Mouse (Mus musculus) myocyte (in vitro differentiated cells): ENCODE measurements around the gene Wdr19. TPM values are rescaled to one million over a fixed set of nuclear protein-coding genes. Genes with fewer than 3 reads are reported as not detected.

ENCODE experiments used
- H3K27me3 ChIP-seq: one replicate; pipeline ENCODE4 v1.6.1; 2011; ENCODE audit not compliant: control insufficient read depth, insufficient read depth, insufficient read length
- H3K36me3 ChIP-seq: one replicate; pipeline ENCODE4 v1.6.1; 2011; ENCODE audit not compliant: control insufficient read depth, insufficient read depth
- H3K4me2 ChIP-seq: one replicate; pipeline ENCODE4 v1.6.1; 2011; ENCODE audit warnings: low read depth, control low read depth
- H3K4me3 ChIP-seq: one replicate; pipeline ENCODE4 v1.5.1; 2011; ENCODE audit warnings: mild to moderate bottlenecking, control low read depth, moderate library complexity
- H3K79me2 ChIP-seq: one replicate; pipeline ENCODE4 v1.6.1; 2011; ENCODE audit not compliant: control insufficient read depth, insufficient read depth
- H3ac ChIP-seq: one replicate; pipeline ENCODE4 v1.6.1; 2011; ENCODE audit not compliant: control insufficient read depth, insufficient read length
- CEBPB ChIP-seq: IDR thresholded peaks from 2 replicates; pipeline ENCODE4 v1.6.1; 2011; ENCODE audit warnings: mild to moderate bottlenecking, moderate library complexity; ENCODE audit not compliant: poor library complexity, insufficient read depth, severe bottlenecking
- E2F4 ChIP-seq: IDR thresholded peaks from one replicate; pipeline ENCODE4 v1.6.1; 2011; ENCODE audit warnings: mild to moderate bottlenecking, control low read depth, moderate library complexity; ENCODE audit not compliant: insufficient read depth
- MAX ChIP-seq: IDR thresholded peaks from one replicate; pipeline ENCODE4 v1.6.1; 2011; ENCODE audit warnings: low read depth, mild to moderate bottlenecking, control low read depth
- MYOD1 ChIP-seq, 3 experiments: IDR thresholded peaks; one replicate each; pipeline ENCODE4 v1.6.1; 2011; ENCODE audit warnings: control low read depth in 2 of 3, low read depth in 2 of 3, mild to moderate bottlenecking in 2 of 3, moderate library complexity in 1 of 3; ENCODE audit not compliant: insufficient read length in 2 of 3, control insufficient read depth in 1 of 3
- MYOG ChIP-seq, 3 experiments: IDR thresholded peaks; one replicate each; pipeline ENCODE4 v1.6.1; 2011; ENCODE audit warnings: control low read depth in 2 of 3, low read depth in 2 of 3, mild to moderate bottlenecking in 2 of 3; ENCODE audit not compliant: insufficient read length in 2 of 3, control insufficient read depth in 1 of 3, insufficient read depth in 1 of 3
- POLR2A ChIP-seq: IDR thresholded peaks from one replicate; pipeline ENCODE4 v1.6.1; 2011; ENCODE audit warnings: low read depth, mild to moderate bottlenecking, control low read depth, moderate library complexity; ENCODE audit not compliant: insufficient read length
- POLR2AphosphoS2 ChIP-seq: IDR thresholded peaks from one replicate; pipeline ENCODE4 v1.6.1; 2011; ENCODE audit warnings: low read depth, control low read depth; ENCODE audit not compliant: insufficient read length
- REST ChIP-seq: IDR thresholded peaks from one replicate; pipeline ENCODE4 v1.6.1; 2011; ENCODE audit warnings: mild to moderate bottlenecking, control low read depth, moderate library complexity; ENCODE audit not compliant: insufficient read depth, insufficient read length
- SRF ChIP-seq: IDR thresholded peaks from one replicate; pipeline ENCODE4 v1.6.1; 2011; ENCODE audit warnings: low read depth; ENCODE audit not compliant: control insufficient read depth, insufficient read length
- TCF12 ChIP-seq: IDR thresholded peaks from one replicate; pipeline ENCODE4 v1.6.1; 2011; ENCODE audit warnings: mild to moderate bottlenecking, control low read depth; ENCODE audit not compliant: poor library complexity, insufficient read depth, severe bottlenecking
- TCF3 ChIP-seq: IDR thresholded peaks from one replicate; pipeline ENCODE4 v1.6.1; 2011; ENCODE audit warnings: low read depth, control low read depth; ENCODE audit not compliant: insufficient read length
- USF1 ChIP-seq: IDR thresholded peaks from one replicate; pipeline ENCODE4 v1.6.1; 2011; ENCODE audit warnings: low read depth, mild to moderate bottlenecking, control low read depth, moderate library complexity
- polyA plus RNA-seq: library from polyadenylated mRNA; unstranded; fragments of >200 nt; fragmentation: generic; extraction: Trizol; gene quantifications from one replicate; pipeline ENCODE4 v1.2.1, GENCODE M21; 2012; ENCODE audit warnings: missing spikeins

Wdr19 gene
- polyA plus RNA-seq, 1 experiment = 3.4 TPM

DNA sequence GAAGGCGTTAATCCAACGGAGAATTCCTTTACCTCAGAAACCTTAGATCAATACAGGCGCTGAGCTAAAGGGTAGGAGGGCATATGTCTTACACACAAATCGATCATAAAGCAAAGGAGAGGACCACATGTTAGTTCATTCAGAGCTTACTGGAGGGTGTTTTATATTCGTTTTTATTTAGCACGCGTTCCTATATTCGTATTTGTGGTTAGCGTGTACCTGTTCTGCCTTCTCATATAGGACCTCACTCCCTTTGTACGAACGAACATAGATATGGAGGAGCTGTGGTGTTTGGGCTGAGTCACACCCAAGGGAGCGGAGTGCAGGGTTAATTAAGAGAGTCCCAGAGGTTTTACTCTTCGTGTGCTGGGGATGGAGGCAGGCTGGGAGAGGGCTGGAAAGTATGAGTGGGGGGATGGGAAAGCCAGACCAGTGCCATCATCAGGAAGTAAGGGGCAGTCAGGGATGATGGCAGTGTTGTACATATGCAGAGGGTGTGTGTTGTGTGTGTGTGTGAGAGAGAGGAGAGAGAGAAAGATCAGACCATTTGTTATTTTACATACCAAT is 23.5 kb upstream of the Wdr19 start:
- TF ChIP-seq USF1 = no peak
- TF ChIP-seq POLR2AphosphoS2 = no peak

DNA sequence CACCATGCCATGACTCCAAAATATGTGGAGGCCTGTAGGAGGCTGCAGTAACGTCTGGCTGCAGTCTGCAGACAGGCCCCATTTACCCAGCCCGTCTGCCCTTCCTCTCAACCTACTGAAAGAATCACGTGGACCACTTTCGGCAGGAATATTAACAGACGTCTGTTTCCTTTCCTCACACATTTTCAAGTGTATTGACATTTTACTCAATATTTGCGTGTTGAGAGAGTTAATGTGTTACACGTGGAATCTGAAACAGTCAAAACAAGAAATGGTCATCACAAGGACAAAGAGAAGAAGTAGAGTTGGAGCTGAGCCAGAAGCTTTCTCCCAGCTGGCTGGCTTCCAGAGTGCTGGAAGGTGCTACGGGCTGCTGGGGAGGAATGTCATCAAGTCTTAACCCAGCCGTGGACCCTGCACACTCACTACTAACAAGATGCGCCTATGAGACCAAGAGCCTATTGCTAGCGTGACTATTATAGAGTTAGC is 22.4 kb upstream of the Wdr19 start:
- no peaks in the 10 kb centered on the region for H3K36me3 ChIP-seq
- H3ac ChIP-seq = no peak overlapping the region
- no peak for TF ChIP-seq MYOG (IDR thresholded peaks at IDR 0.05; ENCODE audit: control insufficient read depth in 1 of 3, insufficient read depth in 1 of 3, insufficient read length in 2 of 3, low read depth in 2 of 3)
- no peak overlapping the region for H3K4me3 ChIP-seq
- H3K27me3 ChIP-seq = no peaks in the 10 kb centered on the region
- H3K79me2 ChIP-seq = no peaks in the 10 kb centered on the region
- no peak overlapping the region for H3K4me2 ChIP-seq

More for the DNA sequence above, 23.5 kb upstream of the Wdr19 start:
- no peaks in the 10 kb centered on the region for H3K79me2 ChIP-seq
- H3K27me3 ChIP-seq = no peaks in the 10 kb centered on the region
- H3K4me2 ChIP-seq = no peak overlapping the region
- H3K36me3 ChIP-seq = no peaks in the 10 kb centered on the region
- no peak overlapping the region for H3ac ChIP-seq
- H3K4me3 ChIP-seq = no peak overlapping the region

DNA sequence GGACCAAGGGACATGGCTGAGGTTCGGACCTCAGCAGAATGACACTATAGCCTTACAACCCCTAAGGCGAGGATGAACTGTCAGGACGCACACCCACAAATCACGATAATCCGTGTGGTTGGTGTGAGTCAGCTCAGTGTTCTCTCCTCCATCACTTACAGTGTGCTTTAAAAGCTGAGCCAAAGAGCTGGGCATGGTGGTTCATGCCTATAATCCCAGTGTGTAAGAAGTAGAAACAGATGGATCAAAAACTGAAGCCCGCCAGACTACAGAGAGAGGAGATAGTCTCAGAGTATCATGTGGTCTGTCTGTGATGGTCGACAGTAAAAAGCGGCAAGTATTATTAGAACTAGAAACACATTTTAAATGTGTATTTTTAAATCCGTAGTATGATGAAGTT is 21.0 kb upstream of the Wdr19 start:
- Histone ChIP-seq H3K79me2 (no peaks in the 10 kb centered on the region), H3K36me3 (no peaks in the 10 kb centered on the region), H3K4me3 (no peak overlapping the region), H3ac (no peak overlapping the region), H3K27me3 (no peaks in the 10 kb centered on the region), H3K4me2 (no peak overlapping the region)
- TF ChIP-seq TCF3 = no peak
- TF ChIP-seq E2F4 = no peak
- no peak for TF ChIP-seq POLR2A
- no peak for TF ChIP-seq POLR2AphosphoS2

DNA sequence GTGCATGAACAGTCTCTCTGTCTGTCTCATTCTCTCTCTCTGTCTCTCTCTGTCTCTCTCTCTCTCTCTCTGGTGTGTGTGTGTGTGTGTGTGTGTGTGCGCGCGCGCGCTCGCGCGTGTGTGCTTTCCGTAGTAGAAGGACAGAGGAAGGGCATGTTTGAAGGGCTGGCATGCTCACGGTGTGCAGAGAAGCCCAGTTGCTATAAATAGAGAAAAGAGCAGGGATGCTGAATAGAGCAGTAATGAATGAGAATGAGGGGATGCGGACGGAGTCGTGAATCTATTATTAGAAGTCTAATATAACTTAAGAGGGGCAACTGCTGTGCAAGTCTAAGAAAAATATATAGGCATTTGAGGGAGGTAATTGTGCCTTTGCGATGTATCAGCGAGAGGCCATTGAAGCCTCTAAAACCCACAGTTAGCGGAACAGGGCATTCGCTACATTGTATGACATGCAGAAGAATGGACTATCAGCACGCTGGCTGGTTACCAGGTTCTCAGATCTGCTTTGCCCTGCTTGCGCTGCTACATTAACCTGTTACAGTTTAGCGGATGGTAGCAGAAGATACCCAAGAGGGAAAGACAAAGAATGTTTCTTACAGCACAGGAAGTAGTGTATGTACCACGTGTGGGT is 18.2 kb upstream of the Wdr19 start:
- H3K4me2 ChIP-seq = no peak overlapping the region

DNA sequence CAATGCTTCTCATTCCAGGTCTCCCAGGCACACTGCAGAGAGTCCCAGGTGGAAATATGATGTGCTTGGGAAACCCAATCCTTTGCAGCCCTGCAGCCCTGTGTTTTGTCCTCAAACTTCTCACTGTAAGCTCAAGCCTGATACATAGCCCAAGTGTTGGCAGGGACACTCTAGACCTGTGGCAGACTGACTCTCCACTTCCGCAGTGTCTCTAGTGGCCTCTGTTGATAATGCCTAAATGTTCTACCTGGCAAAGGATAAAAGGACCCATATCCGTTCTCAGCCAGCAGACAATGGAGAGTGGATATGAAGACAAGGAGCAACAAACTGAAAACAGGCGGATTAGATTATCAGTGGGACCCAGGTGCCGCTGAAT is 17.7 kb upstream of the Wdr19 start:
- Histone ChIP-seq H3K27me3 (no peaks in the 10 kb centered on the region), H3K36me3 (no peaks in the 10 kb centered on the region), H3ac (no peak overlapping the region), H3K4me3 (no peak overlapping the region), H3K79me2 (no peaks in the 10 kb centered on the region), H3K4me2 (no peak overlapping the region)
- TF ChIP-seq TCF12 (no peak), SRF (no peak), POLR2AphosphoS2 (no peak), CEBPB (no peak), REST (no peak), MAX (no peak), POLR2A (no peak), MYOD1 (IDR thresholded peaks at IDR 0.05; ENCODE audit: control insufficient read depth in 1 of 3, insufficient read length in 2 of 3, low read depth in 2 of 3) (no peak), MYOG (IDR thresholded peaks at IDR 0.05; ENCODE audit: control insufficient read depth in 1 of 3, insufficient read depth in 1 of 3, insufficient read length in 2 of 3, low read depth in 2 of 3) (no peak), TCF3 (no peak), E2F4 (no peak), USF1 (no peak)

More for the DNA sequence above, 18.2 kb upstream of the Wdr19 start:
- no peak overlapping the region for H3K4me3 ChIP-seq
- no peak overlapping the region for H3ac ChIP-seq
- TF ChIP-seq TCF12 = no peak
- TF ChIP-seq SRF = no peak
- no peak for TF ChIP-seq USF1
- no peak for TF ChIP-seq MAX
- TF ChIP-seq MYOG (IDR thresholded peaks at IDR 0.05; ENCODE audit: control insufficient read depth in 1 of 3, insufficient read depth in 1 of 3, insufficient read length in 2 of 3, low read depth in 2 of 3) = no peak
- no peaks in the 10 kb centered on the region for H3K27me3 ChIP-seq
- no peaks in the 10 kb centered on the region for H3K79me2 ChIP-seq
- no peaks in the 10 kb centered on the region for H3K36me3 ChIP-seq

DNA sequence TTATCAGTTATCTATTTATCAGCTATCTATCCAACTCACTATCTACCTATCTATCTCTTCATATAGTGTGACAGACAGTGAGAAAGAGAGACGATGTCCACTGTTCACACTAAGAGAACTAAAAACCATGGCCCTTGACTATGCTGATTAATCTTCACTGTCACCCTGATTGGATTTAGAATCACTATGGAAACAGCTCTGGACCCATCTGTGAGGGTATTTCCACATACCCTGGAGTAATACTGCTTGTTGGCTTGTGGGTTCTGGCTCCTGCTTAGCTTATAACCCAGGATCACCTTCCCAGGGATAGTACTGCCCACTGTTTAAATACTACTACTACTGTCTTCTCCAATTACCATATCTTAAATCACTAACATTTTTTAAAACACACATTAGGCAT is 17.2 kb upstream of the Wdr19 start:
- H3K4me3 ChIP-seq = no peak overlapping the region
- no peak overlapping the region for H3K4me2 ChIP-seq
- H3K36me3 ChIP-seq = no peaks in the 10 kb centered on the region
- TF ChIP-seq REST (no peak), POLR2AphosphoS2 (no peak), SRF (no peak), MYOG (IDR thresholded peaks at IDR 0.05; ENCODE audit: control insufficient read depth in 1 of 3, insufficient read depth in 1 of 3, insufficient read length in 2 of 3, low read depth in 2 of 3) (no peak), CEBPB (no peak), TCF12 (no peak), MYOD1 (IDR thresholded peaks at IDR 0.05; ENCODE audit: control insufficient read depth in 1 of 3, insufficient read length in 2 of 3, low read depth in 2 of 3) (no peak), E2F4 (no peak), MAX (no peak), USF1 (no peak), TCF3 (no peak), POLR2A (no peak)
- H3ac ChIP-seq = no peak overlapping the region
- H3K27me3 ChIP-seq = no peaks in the 10 kb centered on the region
- no peaks in the 10 kb centered on the region for H3K79me2 ChIP-seq
